Mouse (Mus musculus) heart, postnatal 0 days (tissue): ENCODE results near the gene Eif2b5. TPM values are rescaled to one million over a fixed set of nuclear protein-coding genes. Genes with fewer than 3 reads are reported as not detected.
"Not testable (repeated sequence)": the region's sequence is repeated elsewhere in the genome, so short reads cannot be mapped to it uniquely, and the experiment has no call there.

Experiments used
- ATAC-seq: fragments of 200-750 bp; cut with Nextera tagmentation; 2 replicates; pipeline ENCODE4 v1.8.0; 2017; ENCODE audit warnings: low read depth, moderate number of reproducible peaks, moderate library complexity; ENCODE audit not compliant: insufficient read depth
- DNase-seq: peaks from one replicate; pipeline ENCODE4 v3.0.0-alpha.2; 2016; ENCODE audit warnings: low spot score
- H3K27ac ChIP-seq: fragments of 300-500 bp; sonication (generic); 2 replicates; pipeline ENCODE4 v1.5.1; 2014; ENCODE audit warnings: low read depth, mild to moderate bottlenecking
- H3K27me3 ChIP-seq: fragments of 300-500 bp; sonication (generic); 2 replicates; pipeline ENCODE4 v1.6.1; 2014; ENCODE audit warnings: low read length, mixed read lengths; ENCODE audit not compliant: control insufficient read depth, insufficient read depth
- H3K36me3 ChIP-seq: fragments of 300-500 bp; sonication (generic); replicated peaks from 2 replicates; pipeline ENCODE4 v1.6.1; 2014; ENCODE audit warnings: low read length, mixed read lengths; ENCODE audit not compliant: control insufficient read depth, insufficient read depth
- H3K4me1 ChIP-seq: fragments of 300-500 bp; sonication (generic); 2 replicates; pipeline ENCODE4 v1.6.1; 2014; ENCODE audit warnings: antibody characterized with exemption; ENCODE audit not compliant: control insufficient read depth, insufficient read depth
- H3K4me2 ChIP-seq: fragments of 300-500 bp; sonication (generic); 2 replicates; pipeline ENCODE4 v1.6.1; 2014; ENCODE audit warnings: low read depth, mild to moderate bottlenecking, low read length, moderate library complexity
- H3K4me3 ChIP-seq: fragments of 300-500 bp; sonication (generic); 2 replicates; pipeline ENCODE4 v1.5.1; 2014; ENCODE audit warnings: low read depth, low read length
- H3K9ac ChIP-seq: fragments of 300-500 bp; sonication (generic); replicated peaks from 2 replicates; pipeline ENCODE4 v1.6.1; 2014; ENCODE audit warnings: low read depth, low read length, mixed read lengths
- H3K9me3 ChIP-seq: fragments of 300-500 bp; sonication (generic); replicated peaks from 2 replicates; pipeline ENCODE4 v1.6.1; 2016; ENCODE audit warnings: low read length; ENCODE audit not compliant: control insufficient read depth
- CTCF ChIP-seq: IDR thresholded peaks from 2 replicates; pipeline ENCODE4 v1.5.1; 2016; ENCODE audit warnings: antibody characterized with exemption, control low read depth, low read depth
- EP300 ChIP-seq: IDR thresholded peaks from 2 replicates; pipeline ENCODE4 v1.6.1; 2016; ENCODE audit warnings: antibody characterized with exemption, low read depth
- WGBS: fragments of 180-500 bp; shearing (Covaris S2); extraction: QIAGEN DNeasy Blood & Tissue Kit; methylation state at CpG from one replicate; pipeline ENCODE4 v1.1.7; 2014; 5-methylcytosine and 5-hydroxymethylcytosine counted together
- polyA plus RNA-seq: library from polyadenylated mRNA; unstranded; fragments of >200 nt; fragmentation: Nextera tagmentation; extraction: Ambion mirVana; gene quantifications from 2 replicates; pipeline ENCODE4 v1.2.1, GENCODE M21; 2015
- total RNA-seq: library from RNA; depleted of rRNA; stranded (reverse); fragments of >200 nt; gene quantifications from 2 replicates; pipeline ENCODE4 v1.2.3, GENCODE M21; 2014; ENCODE audit warnings: low replicate concordance

Eif2b5 gene
- total and polyA plus RNA-seq, 2 experiments from 2014 or later = 60.0 to 67.6 TPM

- Histone ChIP-seq H3K9me3 (no peaks in the 10 kb centered on the region), H3K27me3 (no peaks in the 10 kb centered on the region), H3K4me2 (no peak overlapping the region), H3K9ac (no peak overlapping the region), H3K4me1 (0 out of 2 replicates have a peak, but pooled peaks cover 3% of the 10 kb centered on the region), H3K36me3 (no peaks in the 10 kb centered on the region), H3K27ac (peak overlapping the region; percentile 90), H3K4me3 (no peak overlapping the region)
- TF ChIP-seq EP300 (no peak; the same call in 1 of the 2 replicates), CTCF (no peak)
- 8% methylated on average over 1 of the region's 1 CpGs for WGBS
- ATAC-seq (peak; percentile 95), DNase-seq (peak; percentile 81)
Observed at GRCm38 (mm10) chr16:20476857-20477256, 21.8 kb upstream of the Eif2b5 start.

DNA sequence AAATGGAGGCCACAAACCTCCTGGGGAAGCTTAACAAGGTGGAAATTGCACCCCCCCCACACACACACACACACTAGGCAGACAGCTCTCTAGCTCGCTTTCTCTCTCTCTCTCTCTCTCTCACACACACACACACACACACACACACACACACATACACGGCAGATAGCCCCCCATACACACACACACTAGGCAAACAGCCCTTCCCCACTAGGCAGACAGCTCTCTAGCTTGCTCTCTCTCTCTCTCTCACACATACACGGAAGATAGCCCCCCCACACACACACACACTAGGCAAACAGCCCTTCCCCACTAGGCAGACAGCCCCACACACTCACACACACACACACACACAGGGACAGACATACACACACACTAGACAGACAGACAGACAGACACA lies 21.3 kb upstream of the Eif2b5 start:
- peak; percentile 65 for ATAC-seq
- no peak overlapping the region for H3K4me3 ChIP-seq
- no peaks in the 10 kb centered on the region for H3K36me3 ChIP-seq
- H3K27me3 ChIP-seq = no peaks in the 10 kb centered on the region
- WGBS = 18% methylated on average over 3 of the region's 3 CpGs
- no peak for DNase-seq
- H3K9me3 ChIP-seq = no peaks in the 10 kb centered on the region
- H3K27ac ChIP-seq = peak overlapping the region; percentile 90
- no peak overlapping the region for H3K4me2 ChIP-seq
- TF ChIP-seq EP300 (no peak), CTCF (no peak)
- no peak overlapping the region for H3K9ac ChIP-seq
- H3K4me1 ChIP-seq = 0 out of 2 replicates have a peak, but pooled peaks cover 3% of the 10 kb centered on the region

GRCm38 (mm10) chr16:20478504-20478903 lies 20.1 kb upstream of the Eif2b5 start:
- no peak for DNase-seq
- TF ChIP-seq EP300 (no peak), CTCF (no peak)
- H3K4me1 ChIP-seq = 0 out of 2 replicates have a peak, but pooled peaks cover 3% of the 10 kb centered on the region
- no peak overlapping the region for H3K4me3 ChIP-seq
- H3K4me2 ChIP-seq = no peak overlapping the region
- 54% methylated on average over 2 of the region's 2 CpGs for WGBS
- ATAC-seq = no peak
- no peak overlapping the region for H3K9ac ChIP-seq
- no peaks in the 10 kb centered on the region for H3K9me3 ChIP-seq
- H3K27me3 ChIP-seq = no peaks in the 10 kb centered on the region
- H3K36me3 ChIP-seq = no peaks in the 10 kb centered on the region
- no peak overlapping the region for H3K27ac ChIP-seq

DNA sequence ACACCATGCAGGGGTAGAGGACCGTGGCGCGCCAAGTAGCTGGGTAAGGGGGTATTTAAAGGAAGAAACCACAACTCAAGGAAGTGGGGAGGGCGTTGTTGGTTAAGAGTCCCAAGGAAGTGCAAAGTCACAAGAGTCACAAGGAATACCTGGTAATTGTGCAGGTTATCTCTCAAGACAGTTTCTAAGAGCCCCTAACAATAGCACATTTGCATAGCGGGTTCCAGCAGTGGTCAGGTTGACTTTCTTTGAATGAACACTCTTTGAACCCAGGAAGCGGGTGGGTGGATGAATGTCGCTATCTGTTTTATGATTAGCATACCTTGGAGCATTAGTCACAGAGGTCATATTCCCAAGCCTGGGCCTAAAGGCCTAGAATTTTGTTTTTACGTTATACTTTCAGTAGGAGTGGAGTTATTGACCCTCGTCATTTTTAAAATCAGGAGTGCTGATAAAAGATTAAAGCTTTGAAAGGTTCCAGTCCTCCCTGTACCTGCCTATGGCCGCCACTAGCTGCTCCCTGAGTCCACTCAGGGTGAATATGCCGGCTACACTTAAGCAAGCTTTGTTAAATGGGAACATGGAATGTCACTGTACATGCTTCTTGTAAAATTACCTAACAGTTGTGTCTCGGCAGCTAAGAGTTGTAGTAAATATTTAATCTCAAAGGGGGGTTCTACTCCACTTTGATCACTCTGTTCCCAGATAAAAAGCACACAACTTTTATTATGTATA lies 19.4 kb upstream of the Eif2b5 start:
- not testable (repeated sequence) for DNase-seq, H3K4me1 ChIP-seq, H3K9me3 ChIP-seq, H3K27me3 ChIP-seq, H3K36me3 ChIP-seq, H3K27ac ChIP-seq, ATAC-seq, H3K4me2 ChIP-seq, H3K4me3 ChIP-seq, H3K9ac ChIP-seq
- 90% methylated on average over 12 of the region's 12 CpGs for WGBS

- Histone ChIP-seq H3K9ac (no peak overlapping the region), H3K4me2 (no peak overlapping the region), H3K27ac (no peak overlapping the region), H3K9me3 (no peaks in the 10 kb centered on the region), H3K27me3 (no peaks in the 10 kb centered on the region), H3K4me3 (no peak overlapping the region), H3K4me1 (0 out of 2 replicates have a peak, but pooled peaks cover 3% of the 10 kb centered on the region), H3K36me3 (no peaks in the 10 kb centered on the region)
- DNase-seq = peak; percentile 28
- no peak for ATAC-seq
- WGBS = 43% methylated on average over 3 of the region's 3 CpGs
- TF ChIP-seq EP300 (no peak), CTCF (peak; percentile 53)
Observed at GRCm38 (mm10) chr16:20480115-20480514, 18.5 kb upstream of the Eif2b5 start.

DNA sequence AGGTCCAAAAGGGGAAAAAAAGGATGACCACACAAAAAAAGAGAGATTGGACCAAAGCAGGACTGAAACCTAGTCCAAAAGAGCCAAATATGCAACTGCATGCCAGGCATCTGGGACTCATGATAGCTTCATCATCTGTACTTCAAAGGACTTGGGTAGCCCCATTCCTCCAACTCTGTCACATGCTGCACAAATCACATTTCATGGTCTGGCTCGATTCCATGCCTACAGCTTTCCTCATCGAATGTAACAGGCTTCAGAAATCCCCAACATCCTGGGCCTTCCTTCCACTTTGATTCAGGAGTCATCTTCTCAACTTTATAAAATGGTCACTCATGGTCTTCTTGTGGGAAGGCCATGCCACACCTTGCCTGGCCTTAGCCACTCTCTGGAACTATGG lies 16.9 kb upstream of the Eif2b5 start:
- no peaks in the 10 kb centered on the region for H3K4me1 ChIP-seq
- H3K27ac ChIP-seq = no peak overlapping the region
- ATAC-seq (no peak), DNase-seq (no peak)
- no peak for TF ChIP-seq CTCF
- TF ChIP-seq EP300 = no peak
- H3K4me2 ChIP-seq = no peak overlapping the region
- no peak overlapping the region for H3K4me3 ChIP-seq
- H3K9ac ChIP-seq = no peak overlapping the region
- no peaks in the 10 kb centered on the region for H3K27me3 ChIP-seq
- H3K36me3 ChIP-seq = no peaks in the 10 kb centered on the region
- 77% methylated on average over 2 of the region's 2 CpGs for WGBS
- H3K9me3 ChIP-seq = no peaks in the 10 kb centered on the region

GRCm38 (mm10) chr16:20483716-20484115 lies 14.9 kb upstream of the Eif2b5 start:
- ATAC-seq, H3K27ac ChIP-seq, H3K4me2 ChIP-seq, H3K27me3 ChIP-seq, H3K36me3 ChIP-seq, H3K4me3 ChIP-seq, H3K4me1 ChIP-seq, H3K9ac ChIP-seq, DNase-seq, H3K9me3 ChIP-seq: not testable (repeated sequence)
- 83% methylated on average over 6 of the region's 7 CpGs for WGBS
